Mouse (Mus musculus) C2C12 (cell line): ENCODE results near the gene Glyctk.

ENCODE experiments used
- CEBPB ChIP-seq: IDR thresholded peaks from one replicate; pipeline ENCODE4 v1.6.1; 2011; ENCODE audit warnings: low read depth, mild to moderate bottlenecking, control low read depth, moderate library complexity
- CTCF ChIP-seq: IDR thresholded peaks from one replicate; pipeline ENCODE4 v1.5.1; 2011; ENCODE audit not compliant: control insufficient read depth, insufficient read depth, insufficient read length

GRCm38 (mm10) chr9:106106241-106106640 lies 51.7 kb downstream of the Glyctk start:
- TF ChIP-seq CTCF = no peak
- TF ChIP-seq CEBPB = no peak
